Mouse (Mus musculus): ENCODE data around the gene Dlg5. TPM values are rescaled to one million over a fixed set of nuclear protein-coding genes. Genes with fewer than 3 reads are reported as not detected.

The Dlg5 gene
- not detected for polyA plus RNA-seq (2017; shearing (Covaris generic))

GRCm38 (mm10) chr14:24245177-24246081 lies at the start of gene Dlg5:
Gene Dlg5 (minus strand): TSS chr14:24245920.

GRCm38 (mm10) chr14:24292914-24293313 lies 47.2 kb upstream of the Dlg5 start, which contains the start of gene E330034G19Rik:
Gene E330034G19Rik (plus strand): TSS chr14:24293214.

Other genes starting within 250 kb of the Dlg5 start
- gene Kcnma1, start 231.4 kb downstream of the Dlg5 start, polyA plus RNA-seq (2017; shearing (Covaris generic)), result not detected
- gene E330034G19Rik, start 47.3 kb upstream of the Dlg5 start, polyA plus RNA-seq (2017; shearing (Covaris generic)), result not detected
- 23.9 TPM for gene Polr3a, start 241.1 kb upstream of the Dlg5 start, polyA plus RNA-seq (2017; shearing (Covaris generic))
- 1,906 TPM for gene Rps24, start 241.2 kb upstream of the Dlg5 start, polyA plus RNA-seq (2017; shearing (Covaris generic))